Mouse (Mus musculus): ENCODE data around the gene Pin1.
A peak's percentile ranks its signal among the peaks of the same experiment; 100 is the strongest.
"Not testable (repeated sequence)": the region's sequence is repeated elsewhere in the genome, so short reads cannot be mapped to it uniquely, and the experiment has no call there.

The Pin1 gene

DNA sequence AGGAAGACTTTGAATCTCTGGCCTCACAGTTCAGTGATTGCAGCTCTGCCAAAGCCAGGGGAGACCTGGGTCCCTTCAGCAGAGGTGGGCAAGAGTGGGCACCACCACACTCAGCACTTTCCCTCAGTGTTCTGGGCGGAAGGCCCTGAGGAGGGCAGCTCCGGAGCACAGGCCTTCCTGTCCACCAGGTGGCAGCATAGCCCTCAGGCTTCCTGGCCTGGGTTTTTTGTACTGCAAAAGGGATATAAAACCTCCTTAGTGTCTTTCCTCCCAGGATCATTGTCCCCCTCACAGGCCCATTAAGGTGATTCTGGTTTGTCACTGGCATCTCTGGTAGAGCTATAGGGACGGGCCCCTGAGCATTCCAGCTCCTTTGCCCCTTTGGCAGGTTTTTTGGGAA, 10.4 kb downstream of the Pin1 start:
- DNase-seq (ENCODE audit: low read depth): peak; percentile 76

DNA sequence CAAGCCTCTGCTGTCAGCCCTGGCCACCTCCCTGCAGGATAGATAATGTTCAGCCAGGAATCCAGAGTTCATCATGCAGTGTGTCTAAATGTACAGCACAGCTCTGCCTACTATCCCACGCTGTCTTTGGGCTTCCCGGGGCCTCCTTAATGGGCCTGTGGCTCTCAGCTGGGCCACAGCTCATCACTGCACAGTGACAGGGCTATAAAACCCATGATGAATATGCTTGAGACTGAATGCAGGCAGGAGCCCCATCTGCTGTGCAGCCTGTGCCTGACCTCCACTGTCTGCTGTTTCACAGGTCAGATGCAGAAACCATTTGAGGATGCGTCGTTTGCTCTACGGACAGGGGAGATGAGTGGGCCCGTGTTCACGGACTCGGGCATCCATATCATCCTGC, 11.0 kb downstream of the Pin1 start:
- DNase-seq (ENCODE audit: low read depth): no peak

- no peak for DNase-seq (ENCODE audit: low read depth)
Measured at GRCm38 (mm10) chr9:20663956-20664355, 12.1 kb downstream of the Pin1 start.

DNA sequence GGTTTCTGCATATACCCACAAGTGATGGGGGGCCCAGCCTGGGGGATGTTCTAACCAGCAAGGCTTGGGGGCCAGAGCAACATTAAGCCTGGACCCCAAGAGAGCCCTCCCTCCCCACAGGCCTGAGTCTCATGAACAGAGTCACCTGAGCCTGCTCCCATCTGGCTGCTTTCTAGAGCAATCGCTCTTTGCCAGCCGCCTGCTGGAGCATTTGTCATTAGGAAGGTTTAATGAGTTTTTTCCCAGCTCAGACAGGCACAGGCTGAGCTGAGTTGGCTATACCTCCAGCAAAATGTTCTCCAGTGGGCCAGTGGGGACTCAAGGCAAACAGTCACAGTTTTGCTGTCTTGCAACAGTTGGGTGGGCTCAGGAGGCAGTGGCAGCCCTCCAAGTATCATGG, 12.5 kb downstream of the Pin1 start:
- DNase-seq (ENCODE audit: low read depth): no peak

DNA sequence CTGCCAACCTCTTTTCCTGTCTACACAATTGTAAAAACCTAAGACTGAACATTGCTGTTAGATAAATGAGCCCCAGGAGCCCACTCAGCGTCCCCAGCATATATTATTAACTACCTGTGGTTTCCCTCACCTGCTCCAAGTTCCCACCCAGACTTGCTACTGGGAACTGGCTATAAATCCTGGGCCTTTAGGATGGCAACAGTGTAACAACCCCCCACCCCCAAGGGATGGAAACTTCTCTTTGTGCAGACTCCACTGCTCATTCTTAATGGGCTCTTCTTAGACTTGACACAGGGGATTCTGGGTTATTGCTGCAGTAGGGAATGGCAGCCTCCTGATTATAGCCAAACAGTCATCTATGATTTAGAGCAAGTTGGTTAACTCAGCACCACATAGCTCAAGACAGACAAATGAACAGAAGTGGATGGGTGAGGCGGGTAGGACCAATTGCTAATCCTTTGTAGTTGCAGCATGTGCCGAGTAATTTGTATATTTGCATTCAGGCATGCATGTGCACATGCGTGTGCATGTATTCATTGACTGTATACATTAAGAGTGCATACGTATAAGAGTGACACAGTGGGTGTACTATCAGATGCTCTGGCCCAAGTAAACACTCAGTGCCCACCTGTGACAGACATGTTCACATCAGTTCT, 13.2 kb downstream of the Pin1 start:
- no peak for DNase-seq (ENCODE audit: low read depth)

DNA sequence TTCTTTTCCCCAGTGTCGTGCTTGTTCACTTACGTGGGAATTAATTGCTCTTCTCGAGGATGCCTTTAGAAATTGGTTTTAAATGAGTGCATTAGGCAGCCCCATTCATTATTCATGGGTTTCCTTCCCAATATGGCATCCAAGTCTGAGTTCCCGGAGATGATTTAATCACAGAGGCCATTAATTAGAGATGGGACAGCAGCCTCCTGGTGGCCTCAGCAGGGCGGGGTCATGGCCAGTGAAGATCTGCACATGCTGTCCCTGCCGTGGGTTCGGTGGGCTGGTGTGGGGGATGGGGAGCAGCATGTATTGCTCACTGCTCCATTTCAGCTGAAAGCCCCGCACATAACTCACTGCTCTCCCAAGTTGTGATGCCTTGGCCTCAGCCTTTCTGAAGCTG, 14.0 kb downstream of the Pin1 start:
- no peak for DNase-seq (ENCODE audit: low read depth)

DNA sequence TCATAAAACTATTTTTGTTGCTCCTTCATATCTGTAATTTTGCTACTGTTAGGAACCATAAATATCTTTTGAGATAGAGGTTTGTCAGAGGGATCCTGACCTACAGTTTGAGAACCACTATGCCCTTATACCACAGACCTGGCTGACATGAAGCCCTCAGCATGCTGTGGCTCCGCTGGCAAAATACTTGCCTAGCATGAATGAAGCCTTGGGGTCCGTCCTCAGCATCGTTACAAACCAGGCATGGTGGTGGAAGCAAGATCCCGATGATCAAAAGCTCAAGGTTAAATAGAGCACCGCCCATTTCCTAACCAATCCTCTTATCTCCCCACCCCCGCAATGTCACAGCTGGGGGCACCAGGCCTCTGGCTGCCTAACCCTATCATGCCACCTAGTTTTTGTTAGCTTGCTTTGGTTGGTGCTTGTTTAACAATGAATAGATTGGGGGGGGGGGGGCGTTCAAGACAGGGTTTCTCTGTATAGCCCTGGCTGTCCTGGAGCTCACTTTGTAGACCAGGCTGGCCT, 14.7 kb downstream of the Pin1 start:
- DNase-seq (ENCODE audit: low read depth): no peak

- DNase-seq (ENCODE audit: low read depth): no peak
Measured at GRCm38 (mm10) chr9:20668065-20668464, 16.2 kb downstream of the Pin1 start.

DNA sequence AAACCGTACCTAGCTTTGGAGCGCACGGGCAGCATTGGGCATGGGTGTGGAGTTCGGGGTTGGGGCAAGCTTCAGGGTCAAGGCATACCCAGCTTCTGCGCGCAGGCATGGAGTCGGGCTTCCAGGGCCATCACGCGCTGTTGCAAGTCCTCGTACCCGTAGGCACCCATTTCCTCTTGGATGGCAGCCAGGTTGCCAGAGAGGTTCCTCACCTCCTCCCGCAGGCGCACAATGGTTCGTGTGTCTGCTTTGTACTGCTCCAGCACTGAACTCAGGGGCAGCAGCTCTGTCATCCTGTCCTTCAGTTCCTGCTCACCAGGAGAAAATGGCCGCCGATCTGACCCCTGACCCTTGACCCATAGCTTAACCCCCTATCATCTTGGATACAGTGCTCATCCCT, 20.2 kb downstream of the Pin1 start:
- DNase-seq (ENCODE audit: low read depth): no peak

DNA sequence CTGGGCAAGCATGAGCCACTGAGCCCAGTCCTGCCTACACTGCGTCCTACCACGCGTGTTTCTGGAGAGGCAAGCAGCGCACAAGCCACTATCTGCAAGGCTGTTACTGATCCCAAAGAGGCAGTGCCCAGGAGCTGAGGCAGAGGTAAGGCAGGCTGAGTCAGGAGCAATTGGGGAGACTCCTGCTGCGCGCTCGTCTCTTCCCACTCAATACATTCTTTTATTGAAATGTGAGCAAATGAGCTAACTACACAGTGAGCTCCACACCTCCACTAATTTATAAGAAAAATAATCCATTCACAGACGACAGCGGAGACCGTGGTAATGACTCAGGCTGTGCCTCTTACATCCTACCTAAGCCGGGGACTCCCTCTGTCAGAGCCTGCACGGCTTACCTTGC, 26.0 kb downstream of the Pin1 start:
- no peak for DNase-seq (ENCODE audit: low read depth)

DNA sequence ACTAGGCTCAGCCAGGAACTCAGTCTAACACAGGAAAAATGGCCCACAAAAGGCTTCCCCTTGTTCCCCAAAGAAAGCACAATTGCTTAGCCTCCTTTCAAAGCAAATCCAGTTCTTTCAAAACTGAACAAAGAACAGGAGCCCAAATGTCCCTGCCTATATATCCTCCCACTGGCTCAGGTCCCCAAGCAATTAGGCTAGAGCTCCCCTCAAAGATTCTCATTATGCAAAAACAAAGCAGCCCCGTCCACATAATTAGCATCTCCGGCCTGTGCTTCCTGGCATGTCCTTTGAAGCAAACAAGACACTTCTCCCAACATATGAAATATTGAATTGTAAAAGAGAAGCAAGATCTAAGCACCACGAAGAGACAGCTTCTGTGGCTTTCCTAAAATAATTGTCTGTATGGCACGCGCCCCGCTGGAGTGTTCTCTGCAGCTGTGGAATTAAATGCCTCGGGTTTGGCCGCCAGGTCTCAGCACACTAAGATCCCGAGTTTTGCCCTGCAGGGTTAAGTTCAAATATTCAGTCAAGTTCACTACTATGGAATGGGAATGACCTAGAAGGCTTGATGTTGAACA, 28.6 kb downstream of the Pin1 start:
- DNase-seq (ENCODE audit: low read depth): no peak

- DNase-seq (ENCODE audit: low read depth): no peak
Measured at GRCm38 (mm10) chr9:20681546-20682388, 29.9 kb downstream of the Pin1 start.

- no peak for DNase-seq (ENCODE audit: low read depth)
Measured at GRCm38 (mm10) chr9:20682389-20682722, 30.5 kb downstream of the Pin1 start.

DNA sequence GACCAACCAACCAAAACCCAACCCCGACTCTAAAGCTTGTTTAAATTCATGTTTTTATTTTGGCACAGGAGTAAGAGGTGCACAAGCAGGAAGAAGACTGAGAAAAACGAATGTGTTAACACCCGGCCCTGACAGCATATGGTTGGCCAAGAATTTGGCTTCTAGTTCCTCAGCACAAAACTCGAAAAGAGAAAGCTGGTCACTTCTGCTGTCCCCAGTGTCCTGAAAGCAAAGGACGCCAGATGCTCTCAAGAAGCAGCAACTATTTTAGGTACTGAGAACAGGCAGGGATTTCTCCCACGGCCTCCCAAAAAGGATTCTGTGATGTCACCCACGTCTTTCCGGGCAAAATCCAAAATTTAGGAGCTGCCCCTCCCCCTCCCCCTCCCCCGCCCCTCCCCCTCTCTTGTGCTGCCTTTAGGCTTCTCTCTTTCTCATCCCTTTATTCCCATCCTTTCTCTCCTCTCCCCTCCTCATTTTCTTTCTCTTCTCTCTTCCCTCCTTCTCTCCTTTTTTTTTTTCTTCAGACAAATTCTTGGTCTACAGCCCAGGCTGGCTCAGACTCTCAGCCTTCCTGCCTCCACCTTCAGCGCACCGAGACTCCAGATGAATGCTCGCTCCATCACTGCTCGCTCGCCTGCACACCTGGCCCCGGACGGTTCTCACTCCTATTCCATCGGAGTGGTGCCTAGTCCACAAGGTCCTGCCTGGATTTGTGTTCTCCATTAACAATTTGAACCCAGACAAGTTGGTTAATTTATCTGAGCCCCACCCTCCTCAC, 33.4 kb downstream of the Pin1 start:
- no peak for DNase-seq (ENCODE audit: low read depth)

DNA sequence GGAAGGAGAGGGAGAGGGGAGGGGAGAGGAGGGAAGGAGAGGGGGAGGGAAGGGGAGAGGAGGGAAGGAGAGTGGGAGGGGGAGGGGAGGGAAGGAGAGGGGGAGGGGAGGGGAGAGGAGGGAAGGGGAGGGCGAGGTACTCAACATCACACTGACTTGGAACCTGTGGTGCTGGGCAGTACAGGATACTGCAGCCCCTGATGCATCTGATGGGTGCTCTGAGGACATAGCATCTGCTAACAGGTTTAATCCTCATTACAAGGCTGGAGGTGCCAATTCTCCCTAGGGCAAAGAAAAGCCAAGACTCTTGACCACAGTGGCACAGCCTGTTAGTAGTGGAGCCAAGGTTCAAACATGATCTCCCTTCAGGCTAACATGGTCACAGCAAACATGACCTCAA, 37.5 kb downstream of the Pin1 start:
- DNase-seq (ENCODE audit: low read depth): no peak

GRCm38 (mm10) chr9:20689913-20690312, 38.0 kb downstream of the Pin1 start:
- DNase-seq (ENCODE audit: low read depth): no peak

- not testable (repeated sequence) for DNase-seq (ENCODE audit: low read depth)
Measured at GRCm38 (mm10) chr9:20690449-20690848, 38.6 kb downstream of the Pin1 start.

- DNase-seq (ENCODE audit: low read depth): no peak
Measured at GRCm38 (mm10) chr9:20692863-20693262, 41.0 kb downstream of the Pin1 start.

GRCm38 (mm10) chr9:20694721-20695235, 42.9 kb downstream of the Pin1 start:
- no peak for DNase-seq (ENCODE audit: low read depth)

GRCm38 (mm10) chr9:20696107-20696712, 44.3 kb downstream of the Pin1 start:
- DNase-seq (ENCODE audit: low read depth): no peak

GRCm38 (mm10) chr9:20697466-20697865, 45.6 kb downstream of the Pin1 start:
- no peak for DNase-seq (ENCODE audit: low read depth)

Measured in induced T-regulatory cell, adult 2 months (primary cell).